Mouse (Mus musculus) kidney, adult 11 months (tissue): ENCODE results near the gene E030030I06Rik.
"Not testable (repeated sequence)": the region's sequence is repeated elsewhere in the genome, so short reads cannot be mapped to it uniquely, and the experiment has no call there.

Experiments used
- DNase-seq: peaks from one replicate; pipeline ENCODE4 v3.0.0; 2022

Gene E030030I06Rik

DNA sequence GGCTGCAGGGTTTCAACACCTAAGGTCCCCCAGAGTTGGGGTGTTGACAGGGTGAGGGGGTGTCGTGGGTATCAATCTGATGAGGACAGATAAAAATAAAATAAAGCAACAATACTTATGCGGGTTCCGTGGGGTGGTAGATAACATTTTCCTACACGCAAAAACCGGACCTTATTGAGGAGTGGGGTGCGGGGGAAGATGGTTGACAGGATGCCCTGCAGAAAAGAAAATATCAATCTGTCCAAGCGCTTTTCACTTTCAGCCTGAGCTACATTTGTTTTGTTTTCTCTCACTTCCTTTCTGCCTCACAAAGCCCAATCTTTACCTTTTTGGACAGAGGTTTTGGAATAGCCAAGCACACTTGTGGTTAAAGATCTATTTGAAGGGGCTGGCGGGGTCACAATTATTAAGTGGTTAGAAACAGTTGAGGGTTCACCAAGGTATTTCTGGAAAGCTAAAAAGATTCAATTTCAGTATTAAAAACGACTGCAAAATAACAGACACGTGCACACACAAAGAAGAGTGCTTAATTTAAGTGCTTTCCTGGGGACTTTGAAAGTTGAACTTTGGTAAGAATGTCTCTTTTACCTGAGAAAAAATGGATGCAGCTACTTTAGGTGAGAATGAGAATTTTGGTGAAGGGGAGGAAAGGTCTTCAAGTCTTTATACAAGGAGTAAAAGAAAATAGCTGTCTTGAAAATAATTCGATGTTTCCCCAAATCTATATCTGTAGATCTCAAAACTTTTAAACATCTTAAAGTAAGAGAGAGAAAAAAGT is 3.0 kb upstream of the E030030I06Rik start:
- DNase-seq, result not testable (repeated sequence)

DNA sequence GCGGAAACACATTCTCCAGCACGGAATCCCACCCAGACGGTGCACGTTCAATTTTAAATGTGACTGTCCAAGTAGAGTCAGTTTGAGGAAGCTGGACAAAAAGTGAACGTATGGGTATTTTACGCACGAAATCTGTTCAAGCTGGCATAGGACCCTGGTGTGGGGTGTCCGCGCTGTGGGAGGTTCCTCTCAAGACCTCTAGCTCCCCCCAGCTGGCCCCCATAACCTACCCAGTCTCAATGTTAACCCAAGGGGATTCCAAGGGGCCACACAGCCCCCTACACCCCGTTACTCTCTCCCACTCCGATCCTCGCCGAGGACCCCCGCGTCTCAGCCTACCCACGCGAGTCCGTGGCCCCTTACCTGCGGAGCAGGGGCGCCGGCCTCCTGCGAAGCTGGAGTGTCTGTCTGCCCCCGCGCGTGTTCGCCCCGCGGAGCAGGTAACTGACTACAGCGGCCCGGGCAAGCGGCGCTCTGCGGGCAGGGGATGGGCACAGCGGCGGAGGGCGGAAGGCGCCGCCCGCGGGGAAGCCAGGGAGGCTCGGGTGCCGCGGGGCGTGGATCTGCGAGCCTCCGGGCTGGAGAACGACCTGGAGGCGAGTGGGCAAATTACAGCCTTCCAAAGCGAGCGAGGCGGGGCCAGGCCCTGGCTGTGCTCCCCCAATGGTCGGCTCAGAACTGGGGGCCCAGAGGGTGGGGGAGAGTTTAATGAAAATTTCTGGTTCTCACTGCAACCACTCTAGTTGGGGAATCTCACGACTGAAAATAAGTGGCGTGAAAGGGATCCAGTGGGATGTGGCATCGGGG is 2.2 kb upstream of the E030030I06Rik start:
- DNase-seq, result not testable (repeated sequence)

DNA sequence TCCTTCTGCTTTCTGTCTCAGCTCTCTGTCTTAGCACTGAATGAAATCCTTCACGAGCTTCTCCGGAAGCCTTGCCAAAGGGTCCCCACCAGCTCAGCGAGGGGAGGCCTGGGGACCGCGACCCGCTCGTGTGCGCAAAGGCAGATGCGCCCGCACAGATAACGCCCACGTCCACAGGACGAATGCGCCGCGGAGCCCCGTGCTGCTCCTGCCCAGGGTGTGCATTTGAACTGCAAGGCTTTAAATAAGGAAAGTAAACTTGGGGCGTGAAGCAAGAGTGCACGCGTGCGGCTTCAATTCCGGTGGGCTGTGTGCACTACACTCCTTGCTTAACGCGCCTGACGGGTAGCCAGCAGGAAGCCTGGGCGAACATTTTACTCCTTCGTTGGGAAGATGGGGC is 1.5 kb upstream of the E030030I06Rik start:
- DNase-seq, result no peak

DNA sequence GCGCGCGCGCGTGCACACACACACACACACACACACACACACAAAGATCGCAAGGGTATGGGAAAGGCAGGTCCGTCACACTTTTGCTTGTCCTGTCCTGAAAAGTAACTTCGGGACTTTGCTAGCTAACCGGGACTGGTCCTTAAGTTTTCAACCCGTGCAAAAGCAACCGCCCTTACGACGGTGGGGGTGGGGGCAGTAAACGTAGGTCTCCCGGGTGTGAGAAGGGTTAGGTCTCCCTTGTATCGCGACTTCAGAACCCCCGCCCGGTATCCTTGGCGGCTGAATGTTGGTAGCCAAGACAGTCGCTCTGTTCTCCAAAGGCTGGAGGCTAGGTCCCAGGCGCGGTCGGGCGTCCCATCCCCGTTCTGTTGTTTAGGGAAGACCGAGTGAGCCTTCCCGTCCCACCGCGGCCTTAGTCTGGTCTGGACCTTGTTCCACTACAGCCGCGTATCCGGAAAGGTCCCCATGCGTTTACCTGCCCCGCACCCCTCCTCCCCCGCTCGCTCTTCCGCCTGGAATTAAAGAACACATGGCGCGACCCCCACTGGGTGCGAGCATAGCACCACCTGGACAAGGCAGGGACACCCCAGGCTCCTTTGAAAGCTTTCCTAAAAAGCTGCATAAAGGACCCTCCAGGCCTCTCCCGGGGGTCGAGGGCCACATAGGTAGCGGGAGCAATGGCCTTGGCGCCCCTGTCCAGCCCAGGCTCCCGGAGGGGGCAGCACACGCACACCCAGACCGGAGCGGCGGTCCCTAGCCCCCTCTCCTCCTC is 808 bp upstream of the E030030I06Rik start:
- DNase-seq, result peak; percentile 14

DNA sequence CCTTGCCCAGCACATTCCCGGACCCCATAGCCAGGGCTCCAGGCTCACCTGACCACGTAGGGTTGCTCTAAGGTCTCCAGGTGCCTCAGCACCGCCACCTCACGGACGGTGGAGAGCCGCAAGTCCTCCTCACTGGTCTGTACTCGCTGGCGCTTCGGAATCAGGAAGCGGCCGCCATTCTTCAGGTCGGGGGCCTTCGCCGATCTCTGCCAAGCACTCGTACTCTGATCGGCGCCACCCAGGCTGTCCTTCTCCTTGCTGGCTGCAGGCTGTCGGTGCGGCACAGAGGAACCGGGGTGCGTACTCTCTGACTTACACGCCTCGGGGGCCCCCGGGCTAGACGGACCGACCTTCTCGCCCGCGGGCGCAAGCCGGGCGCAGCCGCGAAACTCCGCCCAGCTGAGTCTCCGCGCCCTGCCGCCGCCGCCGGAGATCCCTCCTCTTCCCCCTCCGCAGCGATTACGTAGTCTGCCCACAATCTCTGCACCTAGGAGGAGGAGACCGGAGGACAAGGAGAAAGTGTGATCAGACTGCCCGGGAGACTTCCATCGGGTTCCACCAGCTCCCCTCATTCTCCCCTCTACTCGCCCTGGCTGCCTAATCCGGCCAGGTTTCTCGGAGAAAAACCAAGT is 513 bp downstream of the E030030I06Rik start:
- peak; percentile 80 for DNase-seq

DNA sequence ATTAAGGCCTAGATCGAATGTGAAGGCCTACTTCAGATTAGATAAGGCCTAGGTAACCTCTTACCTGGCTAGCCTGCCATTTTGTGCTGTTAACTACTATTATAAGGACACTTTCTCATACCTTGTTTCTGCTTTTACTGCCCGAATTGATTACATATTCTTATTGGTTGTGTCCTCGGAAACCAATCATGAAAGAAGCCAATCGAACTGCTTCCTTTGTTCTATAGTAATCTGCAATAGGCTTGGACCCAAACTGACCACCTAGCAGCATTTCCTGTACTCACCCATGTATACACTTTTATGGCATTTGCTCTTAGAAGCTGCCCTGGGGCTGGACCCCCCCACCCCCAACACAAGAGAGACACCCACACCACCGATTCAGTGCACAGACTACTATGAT is 6.1 kb downstream of the E030030I06Rik start:
- no peak for DNase-seq

DNA sequence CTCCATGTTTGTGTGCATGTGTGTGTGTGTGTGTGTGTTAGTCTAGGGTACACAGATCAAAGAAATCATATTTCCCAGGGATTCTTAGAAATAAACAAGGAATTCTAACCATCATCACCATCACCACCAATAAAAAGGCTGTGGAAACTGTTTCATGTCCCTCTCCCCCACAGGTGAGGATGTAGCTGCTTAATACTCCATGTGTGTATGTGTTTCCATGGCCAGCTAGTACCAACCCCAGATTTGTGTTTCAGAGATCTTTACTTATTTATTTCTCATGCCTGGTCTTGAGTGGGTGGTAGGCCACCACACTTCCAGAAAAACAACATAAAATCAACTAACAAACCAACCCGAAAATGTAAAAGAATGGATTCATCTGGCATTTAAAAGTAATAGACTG is 6.9 kb downstream of the E030030I06Rik start:
- DNase-seq, result not testable (repeated sequence)

DNA sequence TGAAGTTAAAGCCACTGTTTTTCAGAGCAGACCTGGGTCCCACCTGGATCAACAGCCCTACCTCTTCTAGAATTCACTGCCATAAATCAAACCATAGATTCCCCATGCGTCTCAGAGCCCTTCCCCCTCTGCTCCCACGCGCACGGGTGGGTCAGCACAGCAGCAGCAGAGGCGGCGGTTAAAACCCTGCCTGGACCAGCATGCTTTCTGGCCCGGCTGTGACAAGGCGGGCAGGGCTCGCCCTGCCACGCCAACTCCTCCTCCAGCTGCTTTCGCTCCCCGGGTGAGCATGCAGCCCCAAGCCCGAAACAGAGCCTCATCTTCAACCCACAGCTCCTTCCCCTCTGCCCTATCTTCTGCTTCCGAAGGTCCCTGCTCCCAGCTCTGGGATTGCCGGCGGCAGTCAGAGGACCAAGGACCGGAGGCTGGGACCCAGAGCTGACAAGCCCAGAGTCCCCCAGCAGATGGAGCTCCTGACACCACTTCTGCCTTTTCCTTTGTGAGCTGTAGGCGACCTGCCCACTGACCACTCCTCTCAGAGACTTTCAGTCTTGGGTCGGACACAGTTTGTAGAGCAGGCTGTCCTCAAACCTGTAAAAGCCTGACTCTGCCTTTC is 8.3 kb downstream of the E030030I06Rik start:
- DNase-seq, result peak; percentile 67

DNA sequence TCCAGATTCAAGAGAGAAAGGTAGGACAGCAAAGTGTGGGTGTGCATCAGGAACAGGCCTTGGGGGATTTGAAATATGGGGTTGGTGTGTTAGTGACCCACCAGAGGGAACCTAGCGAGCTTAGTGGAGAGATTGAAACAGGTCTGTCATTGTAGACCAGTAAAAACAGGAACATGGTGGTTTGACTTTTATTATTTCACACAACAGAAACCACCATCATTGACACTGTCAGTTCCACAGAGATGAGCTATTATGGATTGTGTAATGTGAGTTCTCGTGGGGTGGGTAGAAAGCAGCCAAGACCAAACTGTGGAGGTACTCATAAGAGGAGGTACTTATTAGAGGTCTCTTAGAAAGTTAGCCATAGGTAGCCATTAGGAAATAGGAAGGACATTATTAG is 74.5 kb downstream of the E030030I06Rik start:
- DNase-seq, result no peak

DNA sequence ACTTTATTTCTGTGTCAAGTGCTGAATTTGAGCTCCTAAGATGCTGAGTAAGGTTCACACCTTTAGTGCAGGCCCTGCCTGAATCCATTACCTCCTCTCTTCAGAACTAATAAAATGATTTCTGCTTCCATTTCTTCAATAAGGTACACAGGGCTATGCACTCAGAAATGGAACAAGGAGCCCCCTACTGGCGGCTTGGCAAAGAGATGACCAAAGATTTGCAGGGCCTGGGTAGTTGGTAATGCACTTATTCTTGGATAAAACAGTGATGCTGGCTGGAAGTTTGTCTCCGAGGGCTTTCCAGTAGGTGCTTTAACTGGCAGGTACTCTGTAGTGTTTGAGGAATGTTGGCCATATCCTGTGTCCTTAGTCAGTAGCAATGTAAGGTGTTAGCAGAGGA is 76.3 kb downstream of the E030030I06Rik start:
- DNase-seq, result no peak

DNA sequence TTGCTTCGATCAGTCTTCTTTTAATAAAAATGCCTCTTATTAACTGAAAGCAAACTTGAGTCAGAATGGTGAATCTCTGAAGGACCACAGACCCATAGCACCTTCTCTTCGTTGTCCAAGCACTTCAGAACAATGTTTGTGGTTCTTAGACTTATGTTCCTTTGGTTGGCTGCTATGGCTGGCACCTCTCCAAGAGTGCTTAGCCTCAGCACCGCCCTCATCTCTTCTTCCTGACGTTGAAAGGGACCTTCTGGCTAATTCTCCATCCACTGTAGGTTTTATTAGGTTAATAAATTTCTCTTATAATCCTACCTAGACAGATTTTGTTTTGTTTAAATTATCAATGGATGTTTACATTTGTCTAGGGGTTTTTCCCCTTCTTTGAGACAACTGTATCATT is 78.5 kb downstream of the E030030I06Rik start:
- no peak for DNase-seq

DNA sequence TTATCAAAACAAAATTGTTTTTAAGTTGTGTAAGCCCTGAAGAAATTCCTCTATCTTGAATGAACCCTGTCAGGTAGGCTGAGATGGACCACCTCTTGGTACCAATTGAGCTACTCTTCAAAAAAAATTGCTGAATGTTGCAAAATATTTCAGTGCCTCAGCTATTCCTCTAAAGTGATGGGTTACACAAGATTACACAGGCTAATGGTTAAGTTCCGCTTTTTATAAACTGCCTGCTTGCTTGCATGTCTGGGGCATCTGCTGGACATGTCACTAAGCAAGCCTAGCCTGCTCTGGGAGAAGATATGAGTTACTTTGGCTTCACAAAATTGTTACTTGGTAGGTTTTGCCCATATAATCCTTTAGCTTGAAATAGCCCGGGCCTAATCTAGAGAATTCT is 78.9 kb downstream of the E030030I06Rik start:
- no peak for DNase-seq

DNA sequence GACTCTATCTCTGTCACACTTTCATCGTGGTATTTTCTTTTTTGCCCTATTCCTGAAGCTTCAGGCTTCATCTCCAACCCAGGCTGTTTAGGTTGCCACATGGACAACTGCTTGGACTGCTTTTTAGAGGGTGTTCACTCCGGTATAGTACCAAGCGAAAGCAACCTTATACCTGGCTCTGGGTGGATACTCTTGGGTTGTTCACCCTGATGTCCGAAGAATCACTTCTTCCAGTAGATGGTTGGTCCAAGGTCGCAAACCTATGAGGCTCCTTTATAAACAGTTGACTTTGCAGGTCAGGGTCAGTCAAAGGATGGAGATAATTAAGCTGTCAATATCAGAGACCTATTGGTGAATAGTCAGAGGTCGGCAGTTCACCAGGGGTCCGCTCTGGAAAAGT is 81.1 kb downstream of the E030030I06Rik start, which contains the start of gene 4930444G20Rik:
Gene 4930444G20Rik (minus strand): TSS at position 101 of the 400 bp plus-strand sequence.
- not testable (repeated sequence) for DNase-seq
